Mouse (Mus musculus) C2C12 (cell line): ENCODE data around the gene Sass6.

ENCODE experiments used
- CEBPB ChIP-seq: IDR thresholded peaks from one replicate; pipeline ENCODE4 v1.6.1; 2011; ENCODE audit warnings: low read depth, mild to moderate bottlenecking, control low read depth, moderate library complexity
- CTCF ChIP-seq: IDR thresholded peaks from one replicate; pipeline ENCODE4 v1.5.1; 2011; ENCODE audit not compliant: control insufficient read depth, insufficient read depth, insufficient read length
- FOSL1 ChIP-seq: IDR thresholded peaks from one replicate; pipeline ENCODE4 v1.8.0; 2011; ENCODE audit warnings: mild to moderate bottlenecking, low read length; ENCODE audit not compliant: poor library complexity, insufficient read depth, severe bottlenecking

DNA sequence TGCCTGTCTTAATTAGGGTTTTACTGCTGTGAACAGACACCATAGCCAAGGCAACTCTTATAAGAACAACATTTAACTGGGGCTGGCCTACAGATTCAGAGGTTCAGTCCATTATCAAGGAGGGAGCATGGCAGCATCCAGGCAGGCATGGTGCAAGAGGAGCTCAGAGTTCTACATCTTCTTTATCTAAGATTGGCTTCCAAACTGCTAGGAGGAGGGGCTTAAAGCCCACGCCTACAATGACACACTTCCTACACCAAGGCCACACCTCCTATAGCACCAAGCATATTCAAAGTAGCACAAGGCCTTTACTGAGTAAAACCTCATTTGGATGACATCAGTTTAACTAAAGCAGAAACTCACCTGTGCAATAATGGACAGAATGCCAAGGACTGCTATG, 45.2 kb downstream of the Sass6 start:
- TF ChIP-seq CTCF (no peak), CEBPB (no peak), FOSL1 (no peak)
